Mouse (Mus musculus) right cerebral cortex, postnatal 10 days (tissue): ENCODE data around the gene Gpr146.
"Not testable (repeated sequence)": the region's sequence is repeated elsewhere in the genome, so short reads cannot be mapped to it uniquely, and the experiment has no call there.

Experiments used
- DNase-seq, 2 experiments: peaks; one replicate each; pipeline ENCODE4 v3.0.0; 2021; ENCODE audit warnings: low spot score in 2 of 2

Gene Gpr146

DNA sequence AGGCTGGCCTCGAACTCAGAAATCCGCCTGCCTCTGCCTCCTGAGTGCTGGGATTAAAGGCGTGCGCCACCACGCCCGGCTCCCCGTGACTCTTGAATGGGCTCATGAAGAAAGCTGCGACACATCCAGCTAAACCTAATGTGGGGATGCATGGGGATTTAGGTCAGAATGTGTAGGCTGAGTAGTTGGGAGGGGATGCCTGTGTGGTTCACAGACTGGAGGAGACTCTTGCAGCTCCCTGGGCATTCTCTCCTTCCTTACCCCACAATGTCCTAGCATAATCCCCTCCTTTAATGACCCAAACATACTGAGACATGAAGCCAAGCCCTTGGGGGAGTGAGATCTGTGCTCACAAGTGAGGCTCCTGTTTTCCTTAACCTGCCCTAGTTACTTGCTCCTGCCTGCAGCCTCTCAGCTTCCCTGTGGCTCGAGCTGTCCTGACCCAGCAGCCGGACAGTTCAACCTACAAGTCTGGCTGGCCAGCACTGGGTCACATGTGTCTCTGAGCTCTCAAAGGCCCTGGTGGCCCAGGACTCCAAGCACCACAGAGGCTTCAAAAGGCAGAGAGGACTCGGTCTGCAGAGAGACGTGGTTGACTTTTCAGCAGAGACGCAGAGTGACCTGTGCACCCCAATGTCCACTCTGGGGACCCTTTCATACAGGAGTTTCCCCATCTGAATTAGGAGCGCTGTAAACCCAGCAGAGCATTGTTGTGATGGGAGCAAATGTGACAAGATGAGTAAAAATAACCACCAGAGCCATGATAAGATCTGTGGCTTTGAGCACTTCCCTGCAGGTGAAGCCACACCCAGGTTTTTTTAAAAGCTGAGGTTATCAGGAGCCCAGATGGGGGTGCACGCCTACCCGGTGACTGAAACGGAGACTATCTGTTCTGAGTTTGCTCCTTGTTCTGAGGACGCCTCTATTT lies 4.4 kb downstream of the Gpr146 start:
- no peak for DNase-seq

- peak; percentile 49 to 64 for DNase-seq
Observed at GRCm38 (mm10) chr5:139382760-139383159, 5.3 kb downstream of the Gpr146 start.

DNA sequence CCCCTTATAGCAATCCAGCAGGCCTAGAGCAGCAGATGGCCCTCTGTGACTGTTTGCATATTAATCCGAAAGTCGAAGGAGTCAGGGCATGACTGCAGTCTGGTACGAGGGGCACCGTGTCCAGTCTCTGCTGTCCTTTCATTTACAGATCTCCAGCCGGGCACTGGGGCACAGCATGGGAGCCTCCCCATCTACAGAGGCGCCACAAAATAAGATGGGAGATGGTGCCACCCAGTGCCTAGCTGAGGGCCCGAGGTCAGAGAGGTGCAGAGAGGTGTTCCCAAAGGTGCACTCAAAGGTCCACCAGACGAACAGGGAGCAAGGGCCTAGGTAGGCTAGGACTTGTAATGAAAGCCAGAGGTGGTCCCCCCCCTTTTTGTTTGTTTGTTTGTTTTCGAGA lies 5.7 kb downstream of the Gpr146 start:
- DNase-seq = no peak

DNA sequence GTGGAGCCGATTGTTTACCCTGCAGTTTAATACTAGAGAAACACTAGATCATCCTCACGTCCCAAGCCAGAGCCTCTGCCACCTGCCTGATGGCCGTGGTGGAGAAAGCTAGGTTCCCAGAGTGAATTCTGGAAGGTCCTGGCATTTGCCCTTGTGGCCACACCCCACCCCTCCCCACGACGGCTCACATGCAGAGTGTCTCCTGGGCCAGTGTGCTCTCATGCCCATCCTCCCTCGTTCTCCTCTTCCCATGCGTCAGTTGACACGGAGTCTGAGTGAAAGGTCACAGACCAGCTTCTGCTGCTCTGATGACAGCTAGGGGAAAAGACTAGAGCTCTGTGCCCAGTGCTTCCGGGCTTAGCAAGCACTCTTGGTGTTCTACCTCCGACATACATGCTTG lies 7.0 kb downstream of the Gpr146 start:
- DNase-seq = no peak

DNA sequence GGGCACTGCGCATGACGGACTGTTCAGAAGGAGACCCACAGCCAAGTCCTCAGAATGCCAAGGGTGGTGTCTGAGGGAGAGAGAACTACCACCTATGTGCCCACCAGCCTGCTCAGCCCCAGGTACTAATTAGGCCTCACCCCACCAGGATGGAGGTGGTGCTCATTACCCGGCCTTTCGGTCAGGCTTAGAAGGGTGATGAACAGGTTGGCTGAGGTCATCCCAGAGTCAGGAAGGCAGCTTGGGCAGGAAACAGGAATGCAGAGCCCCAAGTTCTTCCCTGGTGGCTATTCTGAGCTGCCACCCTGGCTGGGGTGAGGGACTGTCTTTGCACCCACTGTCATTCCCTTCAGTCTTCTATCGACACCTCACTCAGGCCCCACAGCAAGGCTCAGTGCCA lies 8.6 kb downstream of the Gpr146 start:
- DNase-seq = no peak

GRCm38 (mm10) chr5:139387329-139388194 lies 10.1 kb downstream of the Gpr146 start:
- DNase-seq = peak; percentile 76 to 79

- DNase-seq = no peak
Observed at GRCm38 (mm10) chr5:139388195-139388570, 10.7 kb downstream of the Gpr146 start.

DNA sequence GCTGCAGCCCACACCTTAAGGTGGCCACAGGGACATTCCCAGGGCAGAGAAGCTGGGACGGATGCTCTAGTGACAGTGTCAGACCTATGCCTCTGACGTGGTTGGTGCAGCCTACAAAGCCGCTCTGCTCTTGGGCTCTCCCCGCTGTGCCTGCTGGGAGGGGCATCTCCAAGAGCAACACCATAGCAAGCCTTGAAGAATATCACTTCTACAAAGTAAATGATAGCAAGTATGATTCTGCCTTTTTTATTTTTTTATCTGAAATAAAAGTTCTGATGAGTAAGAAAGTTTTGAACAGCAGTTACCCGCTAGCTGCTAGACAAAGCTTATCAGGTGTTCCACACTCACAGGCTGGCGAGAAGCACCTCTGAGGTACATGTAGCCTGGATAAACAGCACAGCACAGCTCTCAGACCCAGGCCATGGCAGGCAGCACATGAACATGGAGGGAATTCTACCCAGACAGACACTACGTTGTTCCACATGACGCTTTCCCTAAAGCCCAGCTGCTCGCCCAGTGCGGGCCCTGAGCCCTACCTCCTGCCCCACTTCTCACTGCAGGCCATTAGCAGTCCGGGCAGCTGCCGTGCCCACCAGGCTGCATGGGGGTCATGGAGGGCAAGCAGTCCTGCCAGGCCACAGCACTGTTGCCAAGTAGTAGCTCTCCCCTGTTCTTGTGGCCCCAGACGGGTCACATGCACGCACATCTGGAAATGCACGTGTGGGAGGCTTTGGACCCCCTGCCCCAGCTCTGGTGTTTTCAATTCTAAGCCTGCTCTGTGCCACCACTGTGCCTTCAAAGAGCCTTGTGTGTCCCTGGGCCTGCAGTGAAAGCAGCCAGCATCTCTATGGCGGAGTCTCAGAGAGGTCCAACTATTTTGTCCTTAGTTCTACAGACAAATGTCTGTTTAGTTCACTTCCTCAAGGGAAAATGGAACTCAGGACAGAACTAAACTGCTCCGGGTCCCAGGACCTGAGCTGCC lies 11.5 kb downstream of the Gpr146 start:
- peak; percentile 76 to 83 for DNase-seq

GRCm38 (mm10) chr5:139389676-139390061 lies 12.2 kb downstream of the Gpr146 start:
- peak; percentile 71 to 76 for DNase-seq

GRCm38 (mm10) chr5:139390324-139391119 lies 13.0 kb downstream of the Gpr146 start:
- DNase-seq = not testable (repeated sequence)

DNA sequence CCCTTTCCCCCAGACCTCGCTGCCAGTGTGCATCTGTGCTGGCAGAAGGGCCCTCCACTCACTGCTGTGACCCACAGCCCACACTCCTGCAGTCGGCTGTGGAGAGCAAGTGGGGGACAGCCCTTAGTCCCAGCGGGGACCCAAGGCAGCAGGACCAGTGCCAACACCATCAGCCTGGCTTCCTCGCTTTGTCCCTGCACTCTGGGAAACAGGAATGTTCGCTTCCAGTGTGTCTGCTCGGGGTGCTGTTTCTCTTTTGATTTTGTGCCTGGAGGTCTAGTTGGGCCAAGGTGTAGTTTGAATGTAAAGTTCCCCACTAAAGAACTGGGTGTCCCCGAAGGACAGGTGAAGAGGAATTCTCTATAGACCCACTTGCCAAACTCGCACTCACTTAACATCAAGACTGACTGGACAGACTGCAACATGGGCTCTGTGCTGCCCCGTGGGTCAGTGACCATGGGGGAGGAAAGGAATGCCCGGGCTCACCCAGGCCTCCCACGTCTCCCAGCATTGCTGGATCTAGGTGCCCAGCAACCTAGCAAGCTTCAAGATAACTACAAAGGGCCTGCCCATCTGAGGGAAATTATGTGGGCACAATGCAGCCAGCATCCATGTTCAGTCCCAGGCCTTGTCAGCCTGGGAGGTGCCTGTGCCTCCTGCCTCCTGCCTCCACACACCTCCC lies 14.0 kb downstream of the Gpr146 start:
- peak in 1 of 2 experiments; percentile 33 for DNase-seq

GRCm38 (mm10) chr5:139392219-139393196 lies 15.0 kb downstream of the Gpr146 start:
- DNase-seq = no peak

GRCm38 (mm10) chr5:139393197-139393588 lies 15.7 kb downstream of the Gpr146 start:
- no peak for DNase-seq

GRCm38 (mm10) chr5:139394399-139394798 lies 16.9 kb downstream of the Gpr146 start:
- no peak for DNase-seq

DNA sequence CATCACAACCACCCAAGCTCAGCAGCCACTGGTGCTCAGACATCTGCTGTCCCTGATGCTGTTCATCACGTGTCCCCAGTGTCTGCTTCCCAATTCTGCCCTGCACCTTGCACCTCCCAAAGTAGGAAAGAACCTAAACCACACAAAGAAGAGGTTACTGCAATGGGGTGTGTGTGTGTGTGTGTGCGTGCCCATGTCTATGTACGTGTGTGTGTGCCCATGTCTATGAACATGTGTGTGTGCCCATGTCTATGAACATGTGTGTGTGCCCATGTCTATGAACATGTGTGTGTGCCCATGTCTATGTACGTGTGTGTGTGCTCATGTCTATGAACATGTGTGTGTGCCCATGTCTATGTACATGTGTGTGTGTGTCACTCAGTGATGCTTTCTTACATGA lies 18.0 kb downstream of the Gpr146 start:
- no peak for DNase-seq

DNA sequence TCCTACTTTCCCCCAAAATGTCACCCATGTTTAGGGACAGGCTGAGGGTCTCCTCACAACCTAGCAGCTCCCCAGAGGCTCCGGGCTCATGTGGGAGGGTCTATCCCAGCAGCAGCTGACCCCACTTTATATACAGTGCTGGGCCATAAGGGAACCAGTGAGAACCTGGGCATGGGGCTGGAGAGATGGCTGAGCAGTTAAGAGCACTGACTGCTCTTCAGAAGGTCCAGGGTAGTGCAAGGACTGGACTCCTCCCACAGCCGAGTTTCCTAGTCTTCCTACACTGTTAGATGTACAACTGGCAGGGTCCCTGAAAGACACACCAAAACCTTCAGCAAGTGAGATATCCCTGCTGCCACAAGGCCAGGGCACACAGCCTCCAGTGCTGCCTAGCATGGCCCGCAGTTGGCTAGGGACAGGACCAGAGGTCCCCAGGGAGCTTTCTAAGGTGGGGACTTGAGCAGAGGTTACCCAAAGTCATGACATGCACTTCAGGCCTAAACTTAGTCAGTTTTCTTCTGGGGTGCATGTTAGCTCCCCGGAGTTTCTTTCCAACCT lies 19.9 kb downstream of the Gpr146 start:
- DNase-seq = no peak

GRCm38 (mm10) chr5:139397959-139398753 lies 20.7 kb downstream of the Gpr146 start:
- peak; percentile 93 to 94 for DNase-seq

GRCm38 (mm10) chr5:139398786-139399185 lies 21.3 kb downstream of the Gpr146 start:
- no peak for DNase-seq
